Mouse (Mus musculus) C3H10T1/2 (cell line): Measurements from ENCODE around the gene Prpf39. TPM values are rescaled to one million over a fixed set of nuclear protein-coding genes. Genes with fewer than 3 reads are reported as not detected.

Experiments
- polyA plus RNA-seq, 2 experiments: library from polyadenylated mRNA; unstranded; fragments of >200 nt; fragmentation: generic; extraction: Trizol; gene quantifications; one replicate each; pipeline ENCODE4 v1.2.1; 2012; ENCODE audit warnings: missing spikeins in 2 of 2

Gene Prpf39
- polyA plus RNA-seq, result 1 to 10 TPM in 1 of 2 experiments, under 1 TPM in 1; 0.21 to 2.5 TPM

GRCm38 (mm10) chr12:65036190-65036870, at the start of gene Prpf39:
Gene Prpf39 (plus strand): TSS chr12:65036333.

GRCm38 (mm10) chr12:65073611-65074178, 37.6 kb downstream of the Prpf39 start, which contains the start of gene Fkbp3:
Gene Fkbp3 (minus strand): TSS chr12:65074007.

GRCm38 (mm10) chr12:65075085-65075732, 39.1 kb downstream of the Prpf39 start, which contains the start of gene Fancm:
Gene Fancm (plus strand): TSS chr12:65075603.

Other genes with a start within 250 kb of the Prpf39 start
- gene Gm527, start 118.4 kb upstream of the Prpf39 start, polyA plus RNA-seq, result 1 to 10 TPM in 1 of 2 experiments, under 1 TPM in 1; 0.73 to 1.8 TPM
- under 1 TPM; 0.05 to 0.60 TPM for gene Klhl28, start 70.8 kb upstream of the Prpf39 start, polyA plus RNA-seq
- gene Togaram1, start 70.5 kb upstream of the Prpf39 start, polyA plus RNA-seq, result 1 to 10 TPM in 1 of 2 experiments, under 1 TPM in 1; 0.34 to 2.1 TPM
- 10 to 100 TPM in 1 of 2 experiments, 1 to 10 TPM in 1; 4.4 to 42.1 TPM for gene Fkbp3, start 37.7 kb downstream of the Prpf39 start, polyA plus RNA-seq
- gene Fancm, start 39.3 kb downstream of the Prpf39 start, polyA plus RNA-seq, result under 1 TPM; 0.14 to 0.71 TPM
- 1 to 10 TPM in 1 of 2 experiments, under 1 TPM in 1; 0.19 to 1.5 TPM for gene Mis18bp1, start 136.3 kb downstream of the Prpf39 start, polyA plus RNA-seq
- not detected for gene Wdr20rt, start 189.2 kb downstream of the Prpf39 start, polyA plus RNA-seq